Mouse (Mus musculus): ENCODE data around the gene Pde4a. TPM values are rescaled to one million over a fixed set of nuclear protein-coding genes. Genes with fewer than 3 reads are reported as not detected.

Pde4a gene
- total and polyA plus RNA-seq, 3 experiments = 57.2 to 60.0 (median 58.9) TPM

GRCm38 (mm10) chr9:21126259-21126627 lies 39.3 kb upstream of the Pde4a start:
- Histone ChIP-seq H3K36me3 (ENCODE audit: control insufficient read depth, insufficient read depth, low read length) (no peaks in the 10 kb centered on the region), H3K4me1 (ENCODE audit: control insufficient read depth, insufficient read depth, low read length) (peaks cover 6% of the 10 kb centered on the region; the same call in 1 of the 2 replicates), H3K4me3 (no peak overlapping the region), H3K79me2 (replicated peaks; ENCODE audit: control insufficient read depth, insufficient read depth, low read length) (no peaks in the 10 kb centered on the region), H3K9ac (ENCODE audit: low read depth, low read length) (no peak overlapping the region), H3K27me3 (ENCODE audit: control insufficient read depth, insufficient read depth, low read length) (no peaks in the 10 kb centered on the region), H3K27ac (no peak overlapping the region)
- WGBS = 26% methylated on average over 2 of the region's 2 CpGs
- TF ChIP-seq POLR2A (IDR thresholded peaks at IDR 0.05; ENCODE audit: insufficient read depth, low read depth, low read length) (no peak), CTCF (IDR thresholded peaks at IDR 0.05) (no peak), EP300 (IDR thresholded peaks at IDR 0.05; ENCODE audit: insufficient read depth, low read depth, low read length) (no peak)
- intact Hi-C loops (cut with DNase I) = no loop called here
- DNase-seq = no peak

GRCm38 (mm10) chr9:21131059-21131956 lies 34.2 kb upstream of the Pde4a start, which contains the start of gene Tyk2:
Tyk2 (minus strand) TSS chr9:21131243.
- 6% methylated on average over 37 of the region's 37 CpGs for WGBS
- intact Hi-C loops (cut with DNase I) = loop anchor here (10.0 kb wide), 1 partner anchor 127 kb away; the partner anchor contains the start of gene Mrpl4
- H3K36me3 ChIP-seq (ENCODE audit: control insufficient read depth, insufficient read depth, low read length) = peaks cover 5% of the 10 kb centered on the region; the same call in 1 of the 2 replicates

GRCm38 (mm10) chr9:21132102-21132775 lies 33.3 kb upstream of the Pde4a start:
- Histone ChIP-seq H3K79me2 (replicated peaks; ENCODE audit: control insufficient read depth, insufficient read depth, low read length) (no peaks in the 10 kb centered on the region), H3K4me1 (ENCODE audit: control insufficient read depth, insufficient read depth, low read length) (peaks cover 15% of the 10 kb centered on the region), H3K27ac (no peak overlapping the region), H3K4me3 (no peak overlapping the region), H3K9ac (ENCODE audit: low read depth, low read length) (no peak overlapping the region), H3K36me3 (ENCODE audit: control insufficient read depth, insufficient read depth, low read length) (peaks cover 5% of the 10 kb centered on the region; the same call in 1 of the 2 replicates), H3K27me3 (ENCODE audit: control insufficient read depth, insufficient read depth, low read length) (no peaks in the 10 kb centered on the region)
- DNase-seq = no peak
- 64% methylated on average over 12 of the region's 12 CpGs for WGBS
- TF ChIP-seq EP300 (IDR thresholded peaks at IDR 0.05; ENCODE audit: insufficient read depth, low read depth, low read length) = no peak
- TF ChIP-seq CTCF (IDR thresholded peaks at IDR 0.05) = peak; percentile 43
- intact Hi-C loops (cut with DNase I) = loop anchor here (2.0 to 10.0 kb wide), 2 partner anchors 39 to 127 kb away; partner anchors contain the start of genes Mrpl4 and Raver1

More at GRCm38 (mm10) chr9:21131059-21131956, 34.2 kb upstream of the Pde4a start, which contains the start of gene Tyk2:
- Histone ChIP-seq H3K27ac (peak within 1 kb of the TSS; percentile 64), H3K27me3 (ENCODE audit: control insufficient read depth, insufficient read depth, low read length) (no peaks in the 10 kb centered on the region), H3K79me2 (replicated peaks; ENCODE audit: control insufficient read depth, insufficient read depth, low read length) (no peaks in the 10 kb centered on the region), H3K4me3 (peak within 1 kb of the TSS; percentile 59), H3K4me1 (ENCODE audit: control insufficient read depth, insufficient read depth, low read length) (peaks cover 15% of the 10 kb centered on the region), H3K9ac (ENCODE audit: low read depth, low read length) (peak within 1 kb of the TSS; percentile 70)
- DNase-seq = peak; percentile 87 to 94
- TF ChIP-seq POLR2A (IDR thresholded peaks at IDR 0.05; ENCODE audit: insufficient read depth, low read depth, low read length) (peak; percentile 68), EP300 (IDR thresholded peaks at IDR 0.05; ENCODE audit: insufficient read depth, low read depth, low read length) (0 out of 2 replicates have a peak, but pooled peaks have one; percentile 52), CTCF (IDR thresholded peaks at IDR 0.05) (no peak)

- H3K9ac ChIP-seq (ENCODE audit: low read depth, low read length) = no peak overlapping the region
- intact Hi-C loops (cut with DNase I) = loop anchor here (2.0 to 10.0 kb wide), 2 partner anchors 40 to 128 kb away; partner anchors contain the start of genes Mrpl4 and Raver1
- H3K79me2 ChIP-seq (replicated peaks; ENCODE audit: control insufficient read depth, insufficient read depth, low read length) = no peaks in the 10 kb centered on the region
- peaks cover 15% of the 10 kb centered on the region for H3K4me1 ChIP-seq (ENCODE audit: control insufficient read depth, insufficient read depth, low read length)
- WGBS = 65% methylated on average over 9 of the region's 9 CpGs
- TF ChIP-seq EP300 (IDR thresholded peaks at IDR 0.05; ENCODE audit: insufficient read depth, low read depth, low read length) = no peak
- no peaks in the 10 kb centered on the region for H3K27me3 ChIP-seq (ENCODE audit: control insufficient read depth, insufficient read depth, low read length)
- DNase-seq = no peak
- H3K4me3 ChIP-seq = no peak overlapping the region
- peaks cover 5% of the 10 kb centered on the region; the same call in 1 of the 2 replicates for H3K36me3 ChIP-seq (ENCODE audit: control insufficient read depth, insufficient read depth, low read length)
- no peak overlapping the region for H3K27ac ChIP-seq
These were observed 32.3 kb upstream of the Pde4a start for GRCm38 (mm10) chr9:21133064-21133707.

- Histone ChIP-seq H3K27me3 (ENCODE audit: control insufficient read depth, insufficient read depth, low read length) (no peaks in the 10 kb centered on the region), H3K4me1 (ENCODE audit: control insufficient read depth, insufficient read depth, low read length) (peaks cover 15% of the 10 kb centered on the region), H3K27ac (peak overlapping the region; percentile 81), H3K79me2 (replicated peaks; ENCODE audit: control insufficient read depth, insufficient read depth, low read length) (no peaks in the 10 kb centered on the region), H3K9ac (ENCODE audit: low read depth, low read length) (no peak overlapping the region), H3K36me3 (ENCODE audit: control insufficient read depth, insufficient read depth, low read length) (peaks cover 5% of the 10 kb centered on the region; the same call in 1 of the 2 replicates), H3K4me3 (no peak overlapping the region)
- intact Hi-C loops (cut with DNase I) = loop anchor here (10.0 kb wide), 1 partner anchor 130 kb away; the partner anchor contains the start of gene Mrpl4
- 32% methylated on average over 9 of the region's 9 CpGs for WGBS
- DNase-seq = peak; percentile 60 to 75
- no peak for TF ChIP-seq EP300 (IDR thresholded peaks at IDR 0.05; ENCODE audit: insufficient read depth, low read depth, low read length)
- 0 out of 2 replicates have a peak, but pooled peaks have one; percentile 4 for TF ChIP-seq CTCF (IDR thresholded peaks at IDR 0.05)
These were observed 30.8 kb upstream of the Pde4a start for GRCm38 (mm10) chr9:21134595-21135328.
